Mouse (Mus musculus) liver, embryonic 14.5 days (tissue): Measurements from ENCODE around the gene Ica1l.

Experiments used
- CTCF ChIP-seq: IDR thresholded peaks from 2 replicates; pipeline ENCODE4 v1.5.1; 2016; ENCODE audit warnings: antibody characterized with exemption, low read depth, control low read depth
- EP300 ChIP-seq: IDR thresholded peaks from 2 replicates; pipeline ENCODE4 v1.6.1; 2016; ENCODE audit warnings: antibody characterized with exemption, low read depth

- TF ChIP-seq CTCF (no peak), EP300 (no peak)
These were observed 99.2 kb downstream of the Ica1l start for GRCm38 (mm10) chr1:59943825-59944224.
